Mouse (Mus musculus) neural tube, embryonic 11.5 days (tissue): ENCODE results near the gene Tiam1. TPM values are rescaled to one million over a fixed set of nuclear protein-coding genes. Genes with fewer than 3 reads are reported as not detected.

Experiments
- ATAC-seq: fragments of 200-750 bp; cut with Nextera tagmentation; 2 replicates; pipeline ENCODE4 v1.8.0; 2017; ENCODE audit warnings: moderate number of reproducible peaks, mild to moderate bottlenecking, moderate TSS enrichment, moderate library complexity; ENCODE audit not compliant: insufficient read depth, low FRiP score, low TSS enrichment
- DNase-seq: peaks from one replicate; pipeline ENCODE4 v3.0.0-alpha.2; 2015; ENCODE audit warnings: low spot score
- H3K27ac ChIP-seq: fragments of 300-500 bp; sonication (generic); 2 replicates; pipeline ENCODE4 v1.5.1; 2014; ENCODE audit warnings: low read depth, mild to moderate bottlenecking, low read length
- H3K27me3 ChIP-seq: fragments of 300-500 bp; sonication (generic); 2 replicates; pipeline ENCODE4 v1.6.1; 2014; ENCODE audit warnings: mild to moderate bottlenecking, low read length, mixed read lengths; ENCODE audit not compliant: control insufficient read depth, insufficient read depth
- H3K36me3 ChIP-seq: fragments of 300-500 bp; sonication (generic); 2 replicates; pipeline ENCODE4 v1.6.1; 2014; ENCODE audit warnings: mild to moderate bottlenecking, low read length, moderate library complexity, mixed read lengths; ENCODE audit not compliant: control insufficient read depth, insufficient read depth
- H3K4me1 ChIP-seq: fragments of 300-500 bp; sonication (generic); 2 replicates; pipeline ENCODE4 v1.6.1; 2014; ENCODE audit warnings: low read length, mixed read lengths; ENCODE audit not compliant: control insufficient read depth, insufficient read depth
- H3K4me2 ChIP-seq: fragments of 300-500 bp; sonication (generic); 2 replicates; pipeline ENCODE4 v1.6.1; 2014; ENCODE audit warnings: low read depth, mild to moderate bottlenecking, moderate library complexity
- H3K4me3 ChIP-seq: fragments of 300-500 bp; sonication (generic); 2 replicates; pipeline ENCODE4 v1.5.1; 2014; ENCODE audit warnings: low read depth, low read length
- H3K9ac ChIP-seq: fragments of 300-500 bp; sonication (generic); 2 replicates; pipeline ENCODE4 v1.6.1; 2014; ENCODE audit warnings: mild to moderate bottlenecking, low read length
- H3K9me3 ChIP-seq: fragments of 300-500 bp; sonication (generic); 2 replicates; pipeline ENCODE4 v1.6.1; 2016; ENCODE audit warnings: low read length; ENCODE audit not compliant: control insufficient read depth
- WGBS: fragments of 180-500 bp; shearing (Covaris S2); extraction: QIAGEN DNeasy Blood & Tissue Kit; methylation state at CpG from one replicate; pipeline ENCODE4 v1.1.7; 2014; 5-methylcytosine and 5-hydroxymethylcytosine counted together
- polyA plus RNA-seq: library from polyadenylated mRNA; unstranded; fragments of >200 nt; fragmentation: Nextera tagmentation; extraction: Ambion mirVana; gene quantifications from 2 replicates; pipeline ENCODE4 v1.2.1, GENCODE M21; 2014

The Tiam1 gene
- polyA plus RNA-seq, 1 experiment from 2014 or later: 27.7 TPM

DNA sequence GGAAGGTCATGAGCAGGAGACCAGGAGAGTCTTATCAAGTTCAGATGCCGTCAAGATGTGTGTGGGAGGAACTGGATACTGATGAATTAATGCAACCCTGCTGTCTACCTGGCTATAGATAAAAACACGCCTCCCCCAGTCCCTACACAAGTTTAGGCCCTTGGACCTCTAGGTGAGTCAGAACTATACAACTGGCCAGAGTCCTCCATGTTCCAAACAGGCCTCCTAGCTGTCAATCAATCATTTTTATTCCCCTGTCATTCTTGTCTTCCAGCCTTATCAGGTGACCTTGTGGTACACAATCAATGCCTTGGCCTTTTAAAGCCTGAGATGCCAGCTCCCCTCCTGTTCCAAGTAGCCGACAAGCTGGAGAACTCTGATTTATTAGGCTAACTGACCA is 363.9 kb downstream of the Tiam1 start:
- Histone ChIP-seq H3K9me3 (no peaks in the 10 kb centered on the region), H3K9ac (no peak overlapping the region), H3K4me1 (no peaks in the 10 kb centered on the region), H3K27me3 (no peaks in the 10 kb centered on the region), H3K4me3 (no peak overlapping the region), H3K4me2 (no peak overlapping the region), H3K27ac (no peak overlapping the region), H3K36me3 (no peaks in the 10 kb centered on the region)
- DNase-seq (no peak), ATAC-seq (no peak)
- WGBS: 87% methylated on average over 3 of the region's 3 CpGs

- Histone ChIP-seq H3K9ac (no peak overlapping the region), H3K4me2 (no peak overlapping the region), H3K36me3 (no peaks in the 10 kb centered on the region), H3K4me1 (no peaks in the 10 kb centered on the region), H3K4me3 (no peak overlapping the region), H3K27me3 (no peaks in the 10 kb centered on the region), H3K27ac (no peak overlapping the region), H3K9me3 (no peaks in the 10 kb centered on the region)
- 72% methylated on average over 2 of the region's 2 CpGs for WGBS
- no peak for DNase-seq
- no peak for ATAC-seq
Measured at GRCm38 (mm10) chr16:89777450-89777849, 366.1 kb downstream of the Tiam1 start.

- no peaks in the 10 kb centered on the region for H3K36me3 ChIP-seq
- no peaks in the 10 kb centered on the region for H3K27me3 ChIP-seq
- 34% methylated on average over 10 of the region's 10 CpGs for WGBS
- peak overlapping the region; percentile 34; the same call in 1 of the 2 replicates for H3K4me3 ChIP-seq
- H3K9ac ChIP-seq: no peak overlapping the region
- DNase-seq (no peak), ATAC-seq (peak; percentile 45)
- H3K9me3 ChIP-seq: no peaks in the 10 kb centered on the region
- H3K27ac ChIP-seq: no peak overlapping the region
- H3K4me1 ChIP-seq: no peaks in the 10 kb centered on the region
- H3K4me2 ChIP-seq: peak overlapping the region; percentile 63
Measured at GRCm38 (mm10) chr16:89774553-89774913, 369.0 kb downstream of the Tiam1 start.

DNA sequence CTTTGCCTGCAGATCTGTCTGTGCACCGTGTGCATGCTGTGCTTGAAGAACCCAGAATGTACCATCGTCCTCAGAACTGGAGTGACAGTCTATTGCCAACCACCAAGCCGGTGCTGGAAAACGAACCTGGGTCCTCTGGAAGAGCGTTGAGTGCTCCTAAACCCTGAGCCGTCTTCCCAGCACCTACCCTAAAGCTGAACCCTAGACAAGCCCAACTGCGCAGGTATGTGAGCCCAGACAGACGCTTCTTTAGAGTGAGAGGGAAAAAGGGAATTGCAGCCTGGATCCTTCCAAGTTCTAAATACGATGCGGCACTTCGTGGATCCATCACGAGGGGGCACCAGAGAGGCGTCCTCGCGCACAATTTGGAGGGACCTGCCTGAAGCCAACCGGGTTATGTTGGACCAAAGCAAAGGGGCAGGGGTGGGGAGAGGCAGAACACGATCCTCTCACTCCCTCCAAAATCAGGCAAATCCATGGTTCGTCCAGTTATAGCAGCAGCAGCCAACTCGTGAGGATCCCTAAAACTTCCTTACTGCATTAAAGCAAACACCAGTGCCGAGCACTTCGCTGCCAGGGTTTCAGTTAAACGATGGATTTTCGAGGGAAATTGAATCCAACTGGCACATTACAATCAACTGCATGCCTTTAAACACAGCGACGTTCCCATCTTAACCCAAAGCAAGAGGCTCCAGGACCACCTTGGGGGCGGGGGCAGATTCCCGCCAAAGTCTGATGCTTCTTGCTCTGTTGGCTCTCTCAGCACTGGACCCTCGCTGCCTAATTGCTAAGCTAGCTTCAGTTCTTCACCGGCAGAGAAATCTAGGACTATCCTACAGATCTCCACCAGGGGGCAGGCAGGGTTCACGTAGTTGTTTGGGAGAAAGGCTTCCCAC is 369.7 kb downstream of the Tiam1 start:
- DNase-seq (peak; percentile 86), ATAC-seq (peak; percentile 83)
- Histone ChIP-seq H3K4me2 (peak overlapping the region; percentile 63), H3K4me3 (peak overlapping the region; percentile 34), H3K9me3 (no peaks in the 10 kb centered on the region), H3K27me3 (no peaks in the 10 kb centered on the region), H3K27ac (no peak overlapping the region), H3K36me3 (no peaks in the 10 kb centered on the region), H3K9ac (peak overlapping the region; percentile 39), H3K4me1 (no peaks in the 10 kb centered on the region)
- WGBS: 13% methylated on average over 30 of the region's 30 CpGs

DNA sequence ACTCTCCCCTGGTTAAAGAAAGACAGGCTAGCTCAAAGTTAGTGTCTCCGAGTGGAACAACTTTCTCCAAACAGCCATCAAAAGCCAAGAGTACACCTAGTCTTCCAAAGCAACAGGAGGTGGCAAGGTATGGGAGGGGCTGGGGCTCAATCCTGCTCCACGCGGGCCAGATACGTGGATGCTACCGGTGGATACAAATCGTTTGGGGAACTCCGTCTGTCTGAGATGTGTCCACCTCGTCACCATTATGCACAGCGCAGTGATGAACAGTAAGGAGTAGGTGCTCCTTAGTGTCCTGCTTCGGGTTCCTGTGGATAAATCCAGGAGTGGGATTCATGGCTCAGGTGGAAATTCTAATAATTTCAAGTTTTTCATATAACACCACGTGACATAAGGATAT is 377.6 kb downstream of the Tiam1 start:
- Histone ChIP-seq H3K36me3 (no peaks in the 10 kb centered on the region), H3K27me3 (no peaks in the 10 kb centered on the region), H3K27ac (no peak overlapping the region), H3K4me2 (no peak overlapping the region), H3K9ac (no peak overlapping the region), H3K9me3 (no peaks in the 10 kb centered on the region), H3K4me1 (no peaks in the 10 kb centered on the region), H3K4me3 (no peak overlapping the region)
- WGBS: 83% methylated on average over 11 of the region's 11 CpGs
- DNase-seq: no peak
- no peak for ATAC-seq

- Histone ChIP-seq H3K4me2 (no peak overlapping the region), H3K9ac (no peak overlapping the region), H3K4me1 (no peaks in the 10 kb centered on the region), H3K9me3 (no peaks in the 10 kb centered on the region), H3K36me3 (no peaks in the 10 kb centered on the region), H3K27me3 (no peaks in the 10 kb centered on the region), H3K4me3 (no peak overlapping the region), H3K27ac (no peak overlapping the region)
- ATAC-seq: no peak
- 13% methylated on average over 8 of the region's 8 CpGs for WGBS
- peak; percentile 19 for DNase-seq
Measured at GRCm38 (mm10) chr16:89765470-89765869, 378.1 kb downstream of the Tiam1 start.

DNA sequence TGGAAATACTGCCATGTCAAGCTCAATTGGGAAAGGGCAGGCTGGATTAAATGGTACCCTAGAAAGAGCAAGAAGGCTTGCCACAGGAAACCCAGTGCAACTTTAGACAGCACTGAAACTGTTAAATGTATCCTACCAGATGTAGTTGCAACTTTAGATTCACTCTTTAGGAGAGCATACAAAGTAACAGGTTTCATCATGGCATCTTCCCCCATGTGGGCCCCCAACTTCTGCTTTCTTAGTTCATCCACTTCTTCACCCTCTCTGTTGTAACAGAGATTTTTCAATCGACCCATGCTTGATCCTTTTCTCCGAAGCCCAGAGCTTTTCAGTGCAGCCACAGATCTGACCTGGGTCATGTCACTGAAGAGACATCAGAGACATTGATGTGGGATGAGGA is 379.8 kb downstream of the Tiam1 start:
- ATAC-seq: no peak
- H3K4me1 ChIP-seq: no peaks in the 10 kb centered on the region

GRCm38 (mm10) chr16:89762523-89762922 is 381.0 kb downstream of the Tiam1 start:
- Histone ChIP-seq H3K4me2 (no peak overlapping the region), H3K36me3 (no peaks in the 10 kb centered on the region), H3K27ac (no peak overlapping the region), H3K4me1 (no peaks in the 10 kb centered on the region), H3K27me3 (no peaks in the 10 kb centered on the region), H3K4me3 (no peak overlapping the region), H3K9me3 (no peaks in the 10 kb centered on the region), H3K9ac (no peak overlapping the region)
- ATAC-seq: no peak
- DNase-seq: no peak
- 82% methylated on average over 10 of the region's 10 CpGs for WGBS

More for the DNA sequence above, 379.8 kb downstream of the Tiam1 start:
- Histone ChIP-seq H3K9me3 (no peaks in the 10 kb centered on the region), H3K27ac (no peak overlapping the region), H3K9ac (no peak overlapping the region), H3K4me2 (no peak overlapping the region), H3K27me3 (no peaks in the 10 kb centered on the region), H3K36me3 (no peaks in the 10 kb centered on the region), H3K4me3 (no peak overlapping the region)
- WGBS: 82% methylated on average over 2 of the region's 2 CpGs
- DNase-seq: no peak

GRCm38 (mm10) chr16:89762096-89762495 is 381.5 kb downstream of the Tiam1 start:
- no peak overlapping the region for H3K4me2 ChIP-seq
- 80% methylated on average over 8 of the region's 8 CpGs for WGBS

More at GRCm38 (mm10) chr16:89762096-89762495, 381.5 kb downstream of the Tiam1 start:
- Histone ChIP-seq H3K4me3 (no peak overlapping the region), H3K9me3 (no peaks in the 10 kb centered on the region), H3K36me3 (no peaks in the 10 kb centered on the region), H3K9ac (no peak overlapping the region), H3K4me1 (no peaks in the 10 kb centered on the region), H3K27me3 (no peaks in the 10 kb centered on the region), H3K27ac (no peak overlapping the region)
- no peak for ATAC-seq
- DNase-seq: no peak
